ENCODE assay signal across 8 mouse cellular contexts in the genomic region with DNA sequence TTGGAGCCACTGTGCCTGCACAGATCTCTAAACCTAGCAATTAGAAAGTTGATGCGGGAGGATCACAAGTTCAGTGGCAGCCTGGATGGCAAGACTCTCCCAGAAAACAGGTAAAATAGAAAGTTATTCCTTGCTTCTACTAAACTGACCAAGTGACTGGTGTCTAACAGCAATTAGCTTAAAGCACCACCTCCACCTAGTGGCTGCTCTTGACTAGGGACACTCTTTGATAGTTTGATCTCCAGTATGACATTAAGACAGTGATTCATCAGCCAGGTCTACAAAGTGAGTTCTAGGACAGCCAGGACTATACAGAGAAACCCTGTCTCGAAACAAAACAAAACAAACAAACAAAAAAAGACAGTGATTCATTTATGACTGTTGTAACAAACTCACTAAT. TPM values are rescaled to one million over a fixed set of nuclear protein-coding genes. Genes with fewer than 3 reads are reported as not detected.
A peak's percentile ranks its signal among the peaks of the same experiment; 100 is the strongest.
DNase-seq lines count a peak whose midpoint lies in the region; ATAC-seq and TF ChIP-seq lines count a peak whose summit lies in the region.

No protein-coding gene starts in this region.

- no peaks in the 10 kb centered on the region for H3K36me3 ChIP-seq in heart, postnatal 0 days (replicated peaks; ENCODE audit: control insufficient read depth, insufficient read depth, low read length)
- H3K36me3 ChIP-seq in heart, embryonic 10.5 days = no peaks in the 10 kb centered on the region
- no peaks in the 10 kb centered on the region for H3K36me3 ChIP-seq in forebrain, embryonic 10.5 days (replicated peaks)
- no peaks in the 10 kb centered on the region for H3K36me3 ChIP-seq in midbrain, embryonic 10.5 days

- no peak for ATAC-seq in heart, postnatal 0 days (ENCODE audit: insufficient read depth, low read depth)

- TF ChIP-seq CTCF in heart, postnatal 0 days (IDR thresholded peaks at IDR 0.05; ENCODE audit: low read depth) = peak; percentile 60

- H3K9ac ChIP-seq in heart, postnatal 0 days (replicated peaks; ENCODE audit: low read depth, low read length) = no peak overlapping the region

- no peaks in the 10 kb centered on the region for H3K9me3 ChIP-seq in heart, postnatal 0 days (replicated peaks; ENCODE audit: control insufficient read depth, low read length)
- H3K9me3 ChIP-seq in heart, embryonic 10.5 days = no peaks in the 10 kb centered on the region
- no peaks in the 10 kb centered on the region for H3K9me3 ChIP-seq in forebrain, embryonic 10.5 days
- no peaks in the 10 kb centered on the region for H3K9me3 ChIP-seq in midbrain, embryonic 10.5 days (replicated peaks)

- WGBS in heart, postnatal 0 days = 40% methylated on average over 2 of the region's 2 CpGs
- WGBS in heart, embryonic 10.5 days = 52% methylated on average over 2 of the region's 2 CpGs
- WGBS in forebrain, embryonic 10.5 days = 66% methylated on average over 2 of the region's 2 CpGs
- WGBS in midbrain, embryonic 10.5 days = 64% methylated on average over 2 of the region's 2 CpGs

- no peak for DNase-seq in heart, postnatal 0 days (ENCODE audit: low spot score)
- DNase-seq in heart, embryonic 10.5 days (ENCODE audit: low spot score) = no peak
- DNase-seq in 416B (ENCODE audit: low read depth) = peak; percentile 75
- DNase-seq in NIH3T3 (ENCODE audit: low read depth) = peak; percentile 75
- DNase-seq in kidney, adult 9 months = peak; percentile 61
- no peak for DNase-seq in frontal cortex, postnatal 25 days (ENCODE audit: low spot score in 2 of 2)
- no peak for DNase-seq in forebrain, embryonic 10.5 days (ENCODE audit: extremely low spot score, low spot score)
- DNase-seq in midbrain, embryonic 10.5 days (ENCODE audit: low spot score) = no peak

- no peak overlapping the region for H3K27ac ChIP-seq in heart, postnatal 0 days (ENCODE audit: low read depth)
- H3K27ac ChIP-seq in heart, embryonic 10.5 days = no peak overlapping the region
- H3K27ac ChIP-seq in forebrain, embryonic 10.5 days = no peak overlapping the region
- H3K27ac ChIP-seq in midbrain, embryonic 10.5 days (replicated peaks) = no peak overlapping the region

- no peak overlapping the region for H3K4me3 ChIP-seq in heart, postnatal 0 days (ENCODE audit: low read depth, low read length)
- no peak overlapping the region for H3K4me3 ChIP-seq in heart, embryonic 10.5 days
- no peak overlapping the region for H3K4me3 ChIP-seq in forebrain, embryonic 10.5 days
- H3K4me3 ChIP-seq in midbrain, embryonic 10.5 days = no peak overlapping the region

- no peak overlapping the region for H3K4me2 ChIP-seq in heart, postnatal 0 days (ENCODE audit: low read depth, low read length)

- TF ChIP-seq EP300 in heart, postnatal 0 days (IDR thresholded peaks at IDR 0.05; ENCODE audit: low read depth) = no peak

- H3K27me3 ChIP-seq in heart, postnatal 0 days (ENCODE audit: control insufficient read depth, insufficient read depth, low read length) = no peaks in the 10 kb centered on the region
- no peaks in the 10 kb centered on the region for H3K27me3 ChIP-seq in heart, embryonic 10.5 days (ENCODE audit: insufficient read depth, poor library complexity, severe bottlenecking)
- no peaks in the 10 kb centered on the region for H3K27me3 ChIP-seq in forebrain, embryonic 10.5 days (ENCODE audit: poor library complexity, severe bottlenecking)
- H3K27me3 ChIP-seq in midbrain, embryonic 10.5 days (ENCODE audit: low read depth, poor library complexity, severe bottlenecking) = no peaks in the 10 kb centered on the region

- H3K4me1 ChIP-seq in heart, postnatal 0 days (ENCODE audit: control insufficient read depth, insufficient read depth) = peaks cover 2% of the 10 kb centered on the region; the same call in 1 of the 2 replicates
- H3K4me1 ChIP-seq in heart, embryonic 10.5 days = 0 out of 2 replicates have a peak, but pooled peaks cover 2% of the 10 kb centered on the region
- peaks cover 3% of the 10 kb centered on the region for H3K4me1 ChIP-seq in forebrain, embryonic 10.5 days
- peaks cover 3% of the 10 kb centered on the region for H3K4me1 ChIP-seq in midbrain, embryonic 10.5 days

RNA-seq across cellular contexts. Expression of a gene that starts 5.3 kb away (rescaled TPM):
- 45.1 and 84.5 TPM in 2 replicates for total RNA-seq in heart, postnatal 0 days (2014; rRNA removed; ENCODE audit: low replicate concordance)
- 124 and 125 TPM in 2 replicates for polyA plus RNA-seq in heart, postnatal 0 days (2015; fragmentation: Nextera tagmentation; extraction: Ambion mirVana)
- polyA plus RNA-seq in heart, embryonic 10.5 days (2016; fragmentation: Nextera tagmentation; extraction: Ambion mirVana) = 149 and 156 TPM in 2 replicates
- polyA plus RNA-seq in forebrain, embryonic 10.5 days (2016; fragmentation: Nextera tagmentation; extraction: Ambion mirVana) = 157 TPM in 2 replicates
- 158 and 162 TPM in 2 replicates for polyA plus RNA-seq in midbrain, embryonic 10.5 days (2016; fragmentation: Nextera tagmentation; extraction: Ambion mirVana)

RNA-seq across cellular contexts. Expression of a gene that starts 40.5 kb away (rescaled TPM):
- total RNA-seq in heart, postnatal 0 days (2014; rRNA removed; ENCODE audit: low replicate concordance) = not detected in 2 replicates
- polyA plus RNA-seq in heart, postnatal 0 days (2015; fragmentation: Nextera tagmentation; extraction: Ambion mirVana) = 0.11 and 0.25 TPM in 2 replicates
- polyA plus RNA-seq in heart, embryonic 10.5 days (2016; fragmentation: Nextera tagmentation; extraction: Ambion mirVana) = not detected in 2 replicates
- polyA plus RNA-seq in forebrain, embryonic 10.5 days (2016; fragmentation: Nextera tagmentation; extraction: Ambion mirVana) = not detected in 2 replicates
- 0.10 TPM in 1 of 2 replicates, not detected in the other for polyA plus RNA-seq in midbrain, embryonic 10.5 days (2016; fragmentation: Nextera tagmentation; extraction: Ambion mirVana)

Comparison
In these comparisons a context has a peak if more than half of its experiments do, and no peak if none do; other contexts are left out.
1. DNase-seq: peak in 416B (single experiment), NIH3T3 (single experiment) and kidney, adult 9 months (single experiment); none in heart, postnatal 0 days (single experiment), heart, embryonic 10.5 days (single experiment), frontal cortex, postnatal 25 days (0 of 2), forebrain, embryonic 10.5 days (single experiment) and midbrain, embryonic 10.5 days (single experiment).